Mouse (Mus musculus): ENCODE results near the gene Hist1h2bc.
"Not testable (repeated sequence)": the region's sequence is repeated elsewhere in the genome, so short reads cannot be mapped to it uniquely, and the experiment has no call there.

Hist1h2bc gene

DNA sequence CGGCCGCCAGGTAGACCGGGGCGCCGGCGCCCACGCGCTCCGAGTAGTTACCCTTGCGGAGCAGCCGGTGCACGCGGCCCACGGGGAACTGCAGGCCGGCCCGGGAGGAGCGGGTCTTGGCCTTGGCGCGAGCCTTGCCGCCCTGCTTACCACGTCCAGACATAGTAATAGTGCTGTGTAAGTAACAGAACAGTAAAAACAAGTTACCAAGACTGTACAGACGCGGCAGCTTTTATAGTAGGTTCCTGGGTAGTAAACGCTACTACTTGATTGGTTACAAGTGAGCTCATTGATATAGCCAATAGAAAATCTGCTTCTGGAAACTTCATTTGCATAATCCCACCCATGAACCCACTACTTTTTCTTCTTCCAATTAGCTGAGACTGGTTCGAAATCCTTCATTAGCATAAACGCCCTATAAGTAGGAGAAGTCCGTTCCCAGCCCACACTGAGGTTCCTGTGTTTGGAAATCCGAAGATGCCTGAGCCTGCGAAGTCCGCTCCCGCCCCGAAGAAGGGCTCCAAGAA is at the start of gene Hist1h2bc, which contains the start of gene Hist1h2ac:
Hist1h2bc (plus strand) TSS at position 445 of the 527 bp plus-strand sequence.
Hist1h2ac (minus strand) TSS at position 194 of the 527 bp plus-strand sequence.
- DNase-seq, result peak; percentile 99

DNA sequence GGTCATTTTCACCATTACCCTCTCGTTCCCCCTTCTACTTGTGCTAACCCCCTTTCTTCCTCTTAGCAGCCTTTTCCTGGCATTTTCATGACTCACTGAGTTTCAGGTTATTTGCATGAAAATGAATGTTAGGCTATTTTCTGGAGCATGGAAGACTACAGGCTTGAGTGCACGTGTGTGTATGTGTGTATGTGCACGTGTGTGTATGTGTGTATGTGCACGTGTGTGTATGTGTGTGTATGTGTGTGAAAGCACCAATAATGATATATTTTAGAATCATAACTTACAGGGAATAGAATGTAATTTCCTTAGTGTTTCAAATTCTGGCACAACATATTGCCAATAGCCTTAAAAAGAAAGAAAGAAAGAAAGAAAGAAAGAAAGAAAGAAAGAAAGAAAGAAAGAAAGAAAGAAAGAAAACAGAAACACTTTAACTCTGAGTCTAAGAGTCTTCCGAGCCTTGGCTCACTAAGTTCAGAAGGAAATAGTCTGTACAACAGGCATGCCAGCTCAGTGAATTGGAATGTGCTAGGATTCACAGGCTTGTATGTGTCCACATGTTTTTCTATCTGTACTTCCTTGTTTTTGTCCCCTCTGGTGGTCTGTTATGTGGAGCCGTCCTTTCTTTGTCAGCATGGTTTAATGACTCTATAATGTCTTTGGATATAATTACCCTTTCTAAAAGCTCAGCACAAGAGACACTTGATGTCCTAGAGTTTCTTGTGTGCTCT is 24.2 kb upstream of the Hist1h2bc start:
- DNase-seq, result no peak

DNA sequence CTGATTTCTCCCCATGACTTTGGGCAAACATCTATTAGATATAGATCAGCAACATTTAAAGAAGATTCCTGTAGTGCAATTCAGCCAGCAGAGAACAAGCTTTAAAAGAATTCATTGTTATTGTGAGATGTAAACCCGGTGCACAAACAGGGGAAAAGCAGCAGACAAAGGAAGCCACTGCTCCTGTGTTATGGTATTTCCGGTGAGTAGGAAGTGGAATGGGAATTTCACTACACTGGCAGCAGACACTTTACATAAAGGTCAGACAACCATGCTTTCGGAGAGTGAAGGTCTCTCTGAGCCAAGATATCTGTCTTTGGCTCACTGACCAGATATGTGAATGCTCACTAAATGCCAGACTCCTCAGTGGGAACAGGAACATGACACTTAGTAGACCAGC is 21.5 kb upstream of the Hist1h2bc start:
- no peak for DNase-seq

DNA sequence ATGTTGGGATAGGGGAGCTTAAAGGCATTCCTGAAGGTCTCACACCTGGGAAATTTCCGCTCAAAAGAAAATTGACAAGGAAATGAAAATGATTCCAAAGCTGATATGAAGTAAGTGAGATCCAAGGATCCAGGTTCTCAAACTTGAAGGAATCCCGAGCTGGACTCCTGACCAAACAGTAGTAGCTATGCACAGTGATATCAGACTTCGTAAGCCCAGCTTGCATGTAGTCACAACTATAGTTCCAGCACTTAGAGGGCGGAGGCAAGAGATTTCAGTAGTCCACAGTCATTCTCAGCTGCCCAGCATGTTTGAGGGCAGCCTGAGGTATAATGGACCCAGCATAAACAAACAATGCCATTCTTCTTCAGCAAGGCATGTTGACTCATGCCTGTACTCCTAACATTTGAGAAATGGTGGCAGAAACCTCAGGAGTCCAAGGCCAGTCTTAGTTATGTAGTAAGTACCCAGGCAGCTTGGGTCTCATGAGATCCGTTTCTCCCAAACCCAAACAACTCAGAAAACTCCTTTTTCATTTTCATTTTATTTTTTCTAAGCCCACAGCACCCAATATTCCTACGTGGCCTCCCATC is 1.9 kb upstream of the Hist1h2bc start:
- DNase-seq, result no peak

DNA sequence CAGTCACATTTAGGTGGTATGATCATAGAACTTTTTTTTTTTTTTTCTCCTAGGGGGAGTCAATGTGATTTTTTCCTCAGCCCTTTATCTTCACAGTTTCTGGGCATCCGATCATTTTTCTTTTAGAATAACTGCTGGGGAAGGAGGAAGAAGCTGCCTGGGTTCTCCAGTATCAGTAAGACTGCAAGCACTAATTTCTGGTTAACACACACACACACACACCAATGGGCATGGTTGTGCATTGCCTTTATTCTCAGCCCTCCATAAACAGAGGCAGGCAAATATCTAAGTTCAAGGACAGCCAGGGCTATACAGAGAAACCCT is 1.4 kb upstream of the Hist1h2bc start:
- no peak for DNase-seq

DNA sequence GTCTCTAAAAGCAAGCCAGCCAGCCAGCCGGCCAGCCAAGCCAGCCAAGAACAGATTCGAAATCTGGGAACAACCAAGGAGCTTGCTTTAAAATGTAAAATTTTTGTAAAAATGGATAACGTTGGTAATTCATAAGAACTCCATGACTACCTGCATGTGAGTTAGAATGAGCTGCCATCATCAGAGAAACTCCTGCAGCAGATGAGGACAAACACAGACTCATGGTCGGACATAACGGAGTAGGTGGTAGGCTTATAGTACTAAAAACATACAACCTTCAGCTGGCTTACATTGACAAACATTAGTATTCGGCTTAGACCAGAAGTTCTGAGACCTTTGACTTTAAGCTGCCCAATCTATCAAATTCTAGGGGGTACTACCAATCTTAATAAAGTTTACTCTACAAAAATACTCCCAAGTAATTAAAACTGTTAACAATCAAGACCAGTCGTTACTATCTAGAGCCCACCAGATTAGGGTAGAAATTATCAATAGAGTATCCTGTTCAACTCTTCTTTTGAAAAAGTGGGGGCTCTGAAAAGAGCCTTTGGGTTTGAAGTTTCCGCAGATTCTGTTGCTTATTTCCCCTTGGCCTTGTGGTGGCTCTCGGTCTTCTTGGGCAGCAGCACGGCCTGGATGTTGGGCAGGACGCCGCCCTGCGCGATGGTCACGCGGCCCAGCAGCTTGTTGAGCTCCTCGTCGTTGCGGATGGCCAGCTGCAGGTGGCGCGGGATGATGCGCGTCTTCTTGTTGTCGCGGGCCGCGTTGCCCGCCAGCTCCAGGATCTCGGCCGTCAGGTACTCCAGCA is 848 bp upstream of the Hist1h2bc start:
- DNase-seq, result not testable (repeated sequence)

DNA sequence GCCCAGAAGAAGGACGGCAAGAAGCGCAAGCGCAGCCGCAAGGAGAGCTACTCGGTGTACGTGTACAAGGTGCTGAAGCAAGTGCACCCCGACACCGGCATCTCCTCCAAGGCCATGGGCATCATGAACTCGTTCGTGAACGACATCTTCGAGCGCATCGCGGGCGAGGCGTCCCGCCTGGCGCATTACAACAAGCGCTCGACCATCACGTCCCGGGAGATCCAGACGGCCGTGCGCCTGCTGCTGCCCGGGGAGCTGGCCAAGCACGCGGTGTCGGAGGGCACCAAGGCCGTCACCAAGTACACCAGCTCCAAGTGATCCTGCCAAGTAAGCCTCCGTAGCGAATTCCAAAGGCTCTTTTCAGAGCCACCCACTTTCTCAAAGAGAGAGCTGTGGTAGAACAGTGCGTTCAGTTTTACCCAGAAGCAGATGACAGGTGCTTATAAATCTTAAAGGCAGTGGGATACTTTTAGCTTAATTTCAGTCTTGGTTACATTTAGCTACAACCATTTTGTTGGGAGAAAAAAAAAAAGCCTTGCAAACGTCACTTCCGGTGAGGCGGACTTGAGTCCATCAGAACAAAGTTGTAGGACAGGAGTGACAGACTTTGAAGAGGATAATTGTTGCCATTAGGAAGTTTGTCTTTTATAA is 421 bp downstream of the Hist1h2bc start:
- DNase-seq, result peak; percentile 94

DNA sequence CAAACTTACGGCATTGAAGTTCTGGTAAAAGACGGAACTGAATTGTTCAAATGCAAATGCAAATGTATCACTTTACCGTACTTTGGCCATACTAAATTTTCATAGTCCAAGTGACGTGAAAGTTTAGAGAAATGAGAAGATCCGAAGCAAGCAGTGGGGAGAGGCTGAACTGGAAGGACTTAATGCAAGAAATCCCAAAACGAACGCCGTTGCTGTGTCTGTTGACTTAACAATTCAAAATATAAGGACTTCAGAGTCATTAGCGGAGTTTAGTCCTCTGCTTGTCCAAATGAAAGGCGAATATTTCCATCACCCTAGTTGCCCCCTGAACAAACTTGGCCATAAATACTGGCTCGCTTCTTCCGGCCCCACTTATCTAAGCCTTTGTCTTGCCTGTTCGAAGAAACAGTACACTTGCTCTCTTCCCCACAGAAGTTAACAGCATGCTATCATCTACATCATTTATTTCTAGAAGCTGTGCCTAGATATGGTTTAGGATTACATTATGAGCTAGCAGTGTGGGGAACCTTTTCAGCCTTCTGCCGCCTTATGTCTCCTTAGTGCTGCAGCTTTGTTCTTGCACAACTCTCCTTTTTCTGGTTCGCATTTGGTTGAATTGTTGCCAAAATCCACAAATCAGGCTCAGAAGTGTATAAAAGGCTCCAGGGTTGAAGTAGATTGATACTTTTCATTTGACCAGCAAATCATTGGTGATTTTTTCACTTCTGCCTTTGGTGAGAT is 1.3 kb downstream of the Hist1h2bc start:
- peak; percentile 91 for DNase-seq

DNA sequence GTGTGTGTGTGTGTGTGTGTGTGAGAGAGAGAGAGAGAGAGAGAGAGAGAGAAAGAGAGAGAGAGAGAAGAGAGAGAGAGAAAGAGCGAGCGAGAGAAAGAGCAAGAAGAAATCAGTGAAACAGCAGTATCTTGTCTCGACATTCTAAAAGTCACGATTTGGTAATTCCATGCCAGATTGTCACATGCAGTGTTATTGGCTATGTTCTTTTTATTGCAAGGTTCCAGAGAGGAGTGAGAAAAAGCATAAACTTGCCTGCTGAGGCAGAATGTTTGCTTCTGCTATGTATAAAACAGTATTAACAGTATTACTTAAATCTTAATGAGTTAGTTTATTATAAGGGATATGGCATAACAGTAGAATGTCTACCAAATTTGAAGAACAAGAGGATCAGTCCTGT is 2.0 kb downstream of the Hist1h2bc start:
- peak; percentile 1 for DNase-seq

DNA sequence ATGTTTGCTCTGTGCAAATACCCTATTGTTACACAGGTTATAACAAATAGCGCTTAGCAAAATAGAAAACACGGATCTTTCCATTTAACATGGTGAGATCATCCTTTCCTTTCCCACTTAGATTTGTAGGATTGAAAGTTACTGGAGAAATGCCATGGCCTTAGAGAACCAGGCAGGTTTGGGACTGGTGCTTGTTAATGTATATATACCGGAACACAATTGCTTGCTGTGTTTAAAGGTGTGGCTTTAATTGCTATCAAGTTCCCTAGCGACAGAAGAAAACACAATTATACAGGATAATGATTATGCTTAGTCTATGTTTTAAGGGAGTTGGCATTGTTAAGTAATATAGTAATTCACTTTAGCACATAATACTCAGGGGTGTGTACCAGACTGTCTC is 3.2 kb downstream of the Hist1h2bc start:
- DNase-seq, result peak; percentile 0

DNA sequence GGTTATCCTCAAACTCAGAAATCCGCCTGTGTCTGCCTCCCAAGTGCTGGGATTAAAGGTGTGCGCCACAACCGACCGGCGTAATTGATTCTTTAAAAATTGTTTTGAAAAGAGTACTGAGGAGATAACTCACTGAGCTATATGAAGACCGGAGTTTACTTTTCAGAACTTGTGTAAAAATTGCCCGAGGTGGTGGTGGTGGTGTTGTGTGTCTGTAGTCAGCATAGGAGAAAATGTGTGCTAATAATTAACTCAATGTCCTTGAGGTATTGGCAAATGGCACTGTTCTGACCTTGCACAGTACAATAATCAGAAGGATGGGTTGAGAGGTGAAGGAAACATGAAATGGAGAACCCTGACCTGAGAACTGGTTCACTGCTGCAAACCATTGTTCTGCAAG is 3.9 kb downstream of the Hist1h2bc start:
- peak; percentile 58 for DNase-seq

DNA sequence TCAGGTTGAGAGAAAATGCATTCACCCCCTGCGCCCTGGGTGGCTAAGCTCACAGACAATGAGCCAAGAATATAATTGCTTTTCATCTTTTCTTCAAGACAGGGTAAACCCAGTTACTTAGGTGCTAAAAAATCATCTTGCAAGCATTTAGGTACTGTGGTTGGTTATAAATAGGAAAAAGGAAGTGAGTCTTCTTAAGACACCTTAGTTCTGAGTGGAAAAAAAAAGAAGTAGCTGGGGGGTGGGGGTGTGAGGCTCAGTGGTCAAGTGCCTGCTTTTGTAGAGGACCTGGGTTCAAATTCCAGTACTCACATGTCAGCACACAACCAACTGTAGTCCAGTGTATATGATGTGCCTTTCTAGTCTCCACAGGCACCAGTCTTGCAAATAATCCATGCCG is 5.0 kb downstream of the Hist1h2bc start:
- DNase-seq, result peak; percentile 2

DNA sequence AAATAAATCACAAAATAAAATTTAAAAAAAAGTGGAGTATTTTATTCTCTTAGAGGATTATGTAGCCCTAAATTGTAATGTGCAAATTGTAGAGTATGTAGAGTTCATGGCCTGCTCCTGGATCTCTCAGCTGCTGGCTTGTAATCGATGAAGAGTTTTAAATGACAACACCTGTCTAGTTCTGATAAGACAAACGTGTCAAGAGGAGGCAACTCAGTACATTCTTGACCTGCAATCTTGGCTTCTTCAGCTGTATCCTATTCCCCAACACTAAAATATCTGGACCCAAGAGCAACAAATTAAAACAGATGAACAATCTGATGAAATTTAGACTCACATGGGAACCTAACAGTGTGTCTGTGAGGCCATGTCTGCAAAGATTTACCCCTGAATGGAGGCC is 5.5 kb downstream of the Hist1h2bc start:
- DNase-seq, result no peak

DNA sequence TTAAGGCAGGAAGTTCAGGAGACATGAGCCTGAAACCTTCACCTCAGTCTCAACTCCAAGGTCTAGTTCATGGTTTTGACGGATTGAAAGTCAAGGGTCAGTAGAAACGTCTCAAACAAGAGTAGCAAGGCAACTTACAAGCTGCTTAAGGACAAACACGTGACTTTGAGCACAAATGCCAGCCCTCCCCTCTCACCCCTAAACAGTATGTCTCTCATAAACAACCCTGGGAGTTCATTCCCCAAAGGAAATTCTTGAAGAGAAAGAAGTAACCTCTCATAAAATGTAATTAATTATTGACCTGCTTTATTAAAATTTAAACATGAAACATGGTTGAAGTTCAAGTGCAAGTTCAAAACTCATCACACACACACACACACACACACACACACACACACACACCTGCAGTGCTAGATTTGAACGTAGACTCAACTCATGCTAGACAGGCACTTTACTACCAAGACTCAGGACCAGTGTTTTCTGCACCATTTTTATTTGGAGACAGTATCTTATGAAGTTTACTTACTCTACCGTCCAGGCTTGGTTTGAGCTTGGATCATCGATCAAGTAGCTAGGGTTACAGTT is 9.9 kb downstream of the Hist1h2bc start:
- DNase-seq, result peak; percentile 43

DNA sequence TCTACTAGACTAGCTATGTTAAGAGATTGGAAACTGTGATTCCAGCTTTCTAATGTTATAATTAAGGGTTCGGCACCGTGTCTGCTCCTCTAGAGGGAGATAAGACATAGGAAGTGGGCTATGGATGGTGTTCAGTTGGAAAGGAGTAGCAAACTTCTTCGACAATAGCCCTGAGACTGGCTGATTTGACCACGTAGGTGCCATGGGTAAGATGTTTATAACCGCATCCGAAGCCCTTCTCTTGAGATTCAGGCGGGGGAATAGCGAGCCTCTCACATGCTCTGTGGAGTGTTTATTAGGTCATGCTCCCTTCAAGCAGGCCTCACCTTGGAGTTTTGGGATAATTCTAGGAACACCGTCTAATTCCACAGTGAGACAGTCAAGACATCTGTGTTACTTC is 11.0 kb downstream of the Hist1h2bc start:
- peak; percentile 59 for DNase-seq

DNA sequence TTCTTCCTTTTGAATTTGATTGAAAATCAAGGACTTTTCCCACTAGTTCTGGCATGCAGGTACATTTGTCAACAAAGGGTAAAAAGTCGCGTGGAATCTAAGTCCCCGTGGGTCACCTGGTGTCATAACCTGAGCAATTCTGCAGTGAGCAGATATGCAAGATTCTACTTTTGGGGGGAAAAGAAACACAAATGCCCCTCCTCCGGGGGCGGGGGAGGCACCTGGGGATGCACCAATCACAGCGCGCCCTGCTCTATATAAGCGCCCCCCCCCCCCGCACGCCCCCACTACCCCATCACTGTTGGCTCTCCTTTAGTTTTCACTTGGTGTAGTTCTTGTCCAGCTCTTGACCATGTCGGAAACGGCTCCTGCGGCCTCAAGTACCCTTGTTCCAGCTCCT is 11.5 kb downstream of the Hist1h2bc start, which contains the start of gene Hist1h1t:
Hist1h1t (plus strand) TSS at position 301 of the 400 bp plus-strand sequence.
- peak; percentile 84 for DNase-seq

DNA sequence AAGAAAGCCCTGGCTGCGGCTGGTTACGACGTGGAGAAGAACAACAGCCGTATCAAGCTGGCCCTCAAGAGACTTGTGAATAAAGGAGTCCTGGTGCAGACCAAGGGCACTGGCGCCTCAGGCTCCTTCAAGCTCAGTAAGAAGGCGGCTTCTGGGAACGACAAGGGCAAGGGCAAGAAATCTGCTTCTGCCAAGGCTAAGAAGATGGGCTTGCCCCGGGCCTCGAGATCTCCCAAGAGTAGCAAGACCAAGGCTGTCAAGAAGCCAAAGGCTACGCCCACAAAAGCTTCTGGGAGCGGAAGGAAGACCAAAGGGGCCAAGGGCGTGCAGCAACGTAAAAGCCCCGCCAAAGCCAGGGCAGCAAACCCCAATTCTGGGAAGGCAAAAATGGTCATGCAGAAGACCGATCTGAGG is 12.1 kb downstream of the Hist1h2bc start:
- DNase-seq, result peak; percentile 89

DNA sequence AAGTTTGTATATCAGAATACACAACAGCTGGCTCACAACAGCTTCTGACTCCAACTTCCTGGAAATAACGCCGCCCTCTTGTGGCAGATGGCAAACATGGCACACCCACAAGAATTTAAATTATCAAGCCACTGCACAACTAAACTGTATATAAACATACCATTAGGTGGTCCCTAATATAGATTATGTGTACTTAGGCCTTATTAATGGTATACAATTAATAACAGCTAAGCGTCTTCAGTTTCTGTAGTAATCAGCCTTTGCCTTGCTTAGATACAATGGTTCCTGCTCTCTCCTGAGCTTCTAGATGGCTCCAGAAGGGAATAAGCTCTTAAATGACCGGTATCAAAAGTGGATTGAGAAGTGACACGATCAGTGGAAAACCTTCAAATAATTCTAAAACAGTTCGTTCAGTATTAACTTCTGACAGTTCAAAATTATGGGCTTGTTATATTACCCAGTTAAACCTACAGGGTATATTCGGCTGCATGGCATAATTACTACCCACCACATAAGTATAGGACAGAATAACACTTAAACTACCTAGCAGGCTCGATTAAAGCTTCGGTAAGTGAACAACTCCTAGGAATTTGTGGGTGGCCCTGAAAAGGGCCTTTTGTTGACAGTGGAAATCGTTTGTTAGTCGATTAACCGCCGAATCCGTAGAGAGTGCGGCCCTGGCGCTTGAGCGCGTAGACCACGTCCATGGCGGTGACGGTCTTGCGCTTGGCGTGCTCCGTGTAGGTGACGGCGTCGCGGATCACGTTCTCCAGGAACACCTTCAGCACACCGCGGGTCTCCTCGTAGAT is 13.7 kb downstream of the Hist1h2bc start:
- DNase-seq, result peak; percentile 91

DNA sequence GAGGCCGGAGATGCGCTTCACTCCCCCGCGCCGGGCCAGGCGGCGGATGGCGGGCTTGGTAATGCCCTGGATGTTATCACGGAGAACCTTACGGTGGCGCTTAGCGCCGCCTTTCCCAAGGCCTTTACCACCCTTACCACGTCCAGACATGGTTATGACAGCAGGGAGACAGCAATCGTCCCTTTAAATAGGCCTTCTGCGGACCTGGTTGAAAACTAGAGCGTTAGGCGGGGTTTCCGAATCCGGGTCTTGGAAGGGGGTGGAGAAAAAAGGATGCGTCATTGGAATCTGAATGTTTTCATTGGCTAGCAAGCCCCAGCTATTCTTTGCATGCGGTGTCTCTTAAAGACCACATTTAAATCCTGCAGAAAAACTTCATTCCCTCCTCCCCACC is 14.3 kb downstream of the Hist1h2bc start, which contains the start of gene Hist1h4c:
Hist1h4c (minus strand) TSS at position 155 of the 394 bp plus-strand sequence.
- peak; percentile 100 for DNase-seq

DNA sequence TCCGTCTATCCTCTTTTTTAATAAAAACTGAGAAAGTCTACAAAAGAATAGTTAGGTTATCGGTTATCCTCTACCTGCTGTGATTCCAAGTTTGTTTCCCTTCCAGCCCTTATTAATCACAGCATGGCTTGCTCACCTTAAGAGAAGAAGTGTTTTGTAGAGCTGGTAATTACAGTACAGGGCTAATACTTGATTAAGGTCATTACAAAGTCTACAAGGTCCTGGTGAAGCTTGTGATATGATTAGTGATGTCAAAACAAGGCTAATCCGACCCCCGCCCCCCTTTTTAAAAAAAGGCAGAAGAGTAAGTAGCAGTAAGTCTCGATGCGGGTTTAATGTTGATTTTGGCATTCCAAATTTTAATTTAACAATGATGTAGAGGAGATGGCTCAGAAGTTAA is 15.0 kb downstream of the Hist1h2bc start:
- peak; percentile 83 for DNase-seq

DNA sequence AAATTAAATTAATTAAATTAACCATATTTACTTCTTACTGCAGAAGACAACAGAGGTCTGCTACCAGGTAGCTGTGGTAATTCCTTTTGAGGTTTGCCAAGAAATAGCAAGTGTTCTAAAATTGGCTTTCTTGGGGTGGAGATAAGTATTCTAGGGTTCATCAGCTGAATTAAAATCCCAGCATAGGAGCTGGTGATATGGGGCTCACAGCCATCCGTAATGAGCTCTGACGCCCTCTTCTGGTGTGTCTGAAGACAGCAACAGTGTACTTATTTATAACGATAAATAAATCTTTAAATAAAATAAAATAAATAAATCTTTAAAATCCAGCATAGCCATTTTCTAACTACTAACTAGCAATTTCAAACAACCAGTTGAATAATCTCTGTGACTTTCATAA is 15.8 kb downstream of the Hist1h2bc start:
- DNase-seq, result no peak
